Mouse (Mus musculus) liver, adult 2 months (tissue): ENCODE results near the gene Lgr6. TPM values are rescaled to one million over a fixed set of nuclear protein-coding genes. Genes with fewer than 3 reads are reported as not detected.

Experiments used
- DNase-seq: peaks from one replicate; pipeline ENCODE4 v3.0.0-alpha.2; 2011; ENCODE audit warnings: low read depth, low spot score; ENCODE audit errors: extremely low read depth
- H3K27ac ChIP-seq: fragments of 200-500 bp; replicated peaks from 2 replicates; pipeline ENCODE4 v1.5.1; 2012; ENCODE audit warnings: low read depth, mild to moderate bottlenecking, control low read depth, inconsistent platforms, low read length; ENCODE audit not compliant: insufficient read depth
- H3K27me3 ChIP-seq: fragments of 200-500 bp; 2 replicates; pipeline ENCODE4 v1.6.1; 2012; ENCODE audit warnings: mild to moderate bottlenecking, moderate library complexity, low read length, inconsistent platforms; ENCODE audit not compliant: control insufficient read depth, insufficient read depth
- H3K36me3 ChIP-seq: fragments of 200-500 bp; 2 replicates; pipeline ENCODE4 v1.6.1; 2012; ENCODE audit warnings: low read length, inconsistent platforms; ENCODE audit not compliant: control insufficient read depth, insufficient read depth
- H3K4me1 ChIP-seq: fragments of 200-500 bp; 2 replicates; pipeline ENCODE4 v1.6.1; 2011; ENCODE audit warnings: low read length; ENCODE audit not compliant: control insufficient read depth, insufficient read depth
- H3K4me3 ChIP-seq: fragments of 200-500 bp; 2 replicates; pipeline ENCODE4 v1.5.1; 2011; ENCODE audit warnings: low read depth, mild to moderate bottlenecking, control low read depth, low read length, moderate library complexity; ENCODE audit not compliant: insufficient read depth
- H3K79me2 ChIP-seq: fragments of 200-500 bp; 2 replicates; pipeline ENCODE4 v1.6.1; 2012; ENCODE audit warnings: inconsistent platforms, mild to moderate bottlenecking, low read length, moderate library complexity; ENCODE audit not compliant: control insufficient read depth, insufficient read depth
- H3K9ac ChIP-seq: fragments of 200-500 bp; 2 replicates; pipeline ENCODE4 v1.6.1; 2012; ENCODE audit warnings: low read depth, mild to moderate bottlenecking, control low read depth, inconsistent platforms, low read length
- CTCF ChIP-seq: fragments of 200-500 bp; IDR thresholded peaks from 2 replicates; pipeline ENCODE4 v1.5.1; 2011; ENCODE audit warnings: low read depth, low read length, control low read depth
- POLR2A ChIP-seq: fragments of 200-500 bp; IDR thresholded peaks from 2 replicates; pipeline ENCODE4 v1.6.1; 2011; ENCODE audit warnings: low read length, control low read depth; ENCODE audit not compliant: insufficient read depth; ENCODE audit errors: extremely low read depth
- WGBS: fragments of 180-500 bp; shearing (Covaris S2); methylation state at CpG from one replicate; pipeline ENCODE4 v1.1.7; 2018; 5-methylcytosine and 5-hydroxymethylcytosine counted together
- polyA plus RNA-seq: library from polyadenylated mRNA; depleted of rRNA; stranded (reverse); fragments of >200 nt; gene quantifications from 2 replicates; pipeline ENCODE4 v1.2.3, GENCODE M21; 2012
- total RNA-seq: library from RNA; depleted of rRNA; stranded (reverse); fragments of >200 nt; gene quantifications from 2 replicates; pipeline ENCODE4 v1.2.3, GENCODE M21; 2014

Gene Lgr6
- total and polyA plus RNA-seq, 2 experiments: under 0.01 TPM; not detected in 1

DNA sequence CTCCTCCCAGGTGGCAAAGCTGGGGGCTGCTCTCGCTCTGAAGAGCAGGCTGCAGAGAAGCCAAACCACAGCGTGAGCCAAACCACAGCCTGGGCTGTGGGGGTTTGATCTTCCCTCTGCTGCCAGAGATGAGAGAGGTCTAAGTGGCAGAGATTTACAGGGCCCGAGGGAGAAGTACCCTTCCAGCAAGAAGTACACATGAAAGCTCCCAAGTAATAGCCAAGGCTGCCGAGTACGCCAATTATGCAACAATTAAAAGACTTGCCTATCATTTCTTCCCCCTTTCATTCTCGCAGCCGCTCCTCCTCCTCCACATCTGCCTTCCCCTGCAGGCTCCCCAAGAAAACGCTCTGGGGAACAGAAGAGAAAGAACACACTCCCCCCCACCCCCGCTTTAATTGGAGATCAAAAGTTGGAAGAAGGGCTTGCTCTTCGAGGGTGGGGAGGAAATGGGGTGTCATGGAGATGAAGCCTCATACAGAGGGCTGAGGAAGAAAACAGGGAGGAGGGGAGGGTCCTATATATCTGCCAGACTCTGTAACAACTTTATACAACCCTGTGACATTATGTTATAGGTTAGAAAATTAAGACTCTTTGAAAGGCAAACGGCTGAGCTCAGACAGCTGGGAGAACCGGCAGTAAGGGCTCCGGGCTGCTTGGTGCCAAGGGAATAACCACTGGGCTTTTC is 85.8 kb downstream of the Lgr6 start:
- H3K4me1 ChIP-seq: no peaks in the 10 kb centered on the region
- no peak overlapping the region for H3K9ac ChIP-seq
- WGBS: 62% methylated on average over 13 of the region's 13 CpGs
- H3K79me2 ChIP-seq: no peaks in the 10 kb centered on the region
- H3K4me3 ChIP-seq: no peak overlapping the region
- no peak for TF ChIP-seq CTCF
- TF ChIP-seq POLR2A: no peak
- no peaks in the 10 kb centered on the region for H3K36me3 ChIP-seq
- DNase-seq: no peak
- no peaks in the 10 kb centered on the region for H3K27me3 ChIP-seq
- H3K27ac ChIP-seq: no peak overlapping the region

- Histone ChIP-seq H3K36me3 (no peaks in the 10 kb centered on the region), H3K27ac (no peak overlapping the region), H3K27me3 (no peaks in the 10 kb centered on the region), H3K4me1 (no peaks in the 10 kb centered on the region), H3K4me3 (no peak overlapping the region), H3K79me2 (no peaks in the 10 kb centered on the region), H3K9ac (no peak overlapping the region)
- WGBS: 88% methylated on average over 2 of the region's 2 CpGs
- DNase-seq: no peak
- TF ChIP-seq CTCF (no peak), POLR2A (no peak)
Observed at GRCm38 (mm10) chr1:135017656-135018015, 87.4 kb downstream of the Lgr6 start.

- Histone ChIP-seq H3K79me2 (no peaks in the 10 kb centered on the region), H3K36me3 (no peaks in the 10 kb centered on the region), H3K27me3 (no peaks in the 10 kb centered on the region), H3K4me3 (no peak overlapping the region), H3K9ac (no peak overlapping the region), H3K4me1 (no peaks in the 10 kb centered on the region), H3K27ac (no peak overlapping the region)
- no peak for DNase-seq
- WGBS: 72% methylated on average over 10 of the region's 10 CpGs
- no peak for TF ChIP-seq POLR2A
- no peak for TF ChIP-seq CTCF
Observed at GRCm38 (mm10) chr1:135016907-135017655, 88.0 kb downstream of the Lgr6 start.

DNA sequence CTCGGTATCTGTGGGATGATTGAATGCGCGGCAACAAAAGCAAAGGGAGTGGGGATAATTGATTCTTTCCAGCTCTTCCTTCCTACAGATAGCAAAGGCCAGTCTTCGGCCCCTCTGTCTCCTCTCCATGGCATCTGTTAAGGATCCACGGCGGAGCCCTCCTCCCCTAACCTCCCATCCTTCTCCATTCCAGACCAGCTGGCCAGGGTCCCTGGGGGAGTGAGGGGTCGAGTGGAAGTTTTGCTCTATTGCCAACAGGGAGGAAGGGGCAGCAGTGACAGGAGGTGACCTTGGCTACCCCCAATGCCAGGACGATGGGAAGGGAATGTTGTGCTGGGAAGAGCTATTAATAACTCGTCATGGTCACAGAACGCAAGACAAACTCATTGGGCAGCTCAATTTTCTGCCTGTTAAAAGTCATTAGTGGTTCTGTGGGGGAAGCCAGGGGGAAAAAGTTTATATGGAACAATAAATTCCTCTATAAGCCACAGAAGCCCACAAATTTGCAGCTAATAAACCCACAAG is 90.1 kb downstream of the Lgr6 start:
- no peak overlapping the region for H3K4me3 ChIP-seq
- 62% methylated on average over 10 of the region's 10 CpGs for WGBS
- TF ChIP-seq POLR2A: no peak
- no peak for TF ChIP-seq CTCF
- no peak overlapping the region for H3K27ac ChIP-seq
- H3K27me3 ChIP-seq: no peaks in the 10 kb centered on the region
- H3K9ac ChIP-seq: no peak overlapping the region
- H3K4me1 ChIP-seq: no peaks in the 10 kb centered on the region
- DNase-seq: no peak
- no peaks in the 10 kb centered on the region for H3K79me2 ChIP-seq
- H3K36me3 ChIP-seq: no peaks in the 10 kb centered on the region

DNA sequence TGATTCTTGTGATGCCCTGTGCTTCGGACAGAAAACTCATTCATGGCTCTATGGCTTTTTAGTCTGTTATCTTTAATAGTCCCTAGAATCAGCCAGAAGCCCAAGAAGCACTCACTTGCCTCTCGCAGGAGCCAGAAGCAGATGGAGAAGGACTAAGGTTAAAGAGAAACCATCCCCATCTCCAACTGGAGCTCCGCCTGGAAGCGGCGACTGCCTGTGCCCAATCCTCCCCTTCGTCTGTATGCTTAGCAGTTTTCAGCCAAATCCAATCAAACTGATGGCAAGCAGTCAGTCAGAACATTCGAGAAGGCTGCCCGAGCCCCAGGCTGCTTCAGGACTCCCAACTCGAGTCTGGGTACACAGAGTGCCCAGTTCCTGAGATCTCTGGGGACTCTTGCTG is 92.6 kb downstream of the Lgr6 start:
- Histone ChIP-seq H3K4me1 (no peaks in the 10 kb centered on the region), H3K27me3 (no peaks in the 10 kb centered on the region), H3K27ac (no peak overlapping the region), H3K9ac (no peak overlapping the region), H3K36me3 (no peaks in the 10 kb centered on the region), H3K79me2 (no peaks in the 10 kb centered on the region), H3K4me3 (no peak overlapping the region)
- TF ChIP-seq CTCF: no peak
- TF ChIP-seq POLR2A: no peak
- DNase-seq: no peak
- 82% methylated on average over 9 of the region's 9 CpGs for WGBS

DNA sequence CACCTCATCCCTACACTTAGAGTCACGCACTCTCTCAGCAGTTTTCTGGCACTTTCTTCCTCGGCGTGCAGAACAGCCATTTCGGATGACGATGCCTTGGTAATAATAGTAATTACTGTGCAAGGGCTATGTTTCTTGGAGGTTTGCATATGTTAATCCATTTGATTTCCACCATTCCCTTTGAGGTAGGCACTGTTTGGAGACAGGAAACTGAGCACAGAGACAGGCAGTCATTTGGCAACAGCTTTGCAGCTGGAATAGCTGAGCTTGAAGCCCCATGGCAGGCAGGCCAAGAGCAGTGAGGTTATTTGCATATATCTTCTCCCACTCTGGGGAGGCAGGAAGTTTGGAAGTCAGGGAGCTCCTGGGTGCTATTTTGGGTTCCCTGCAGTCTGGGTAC is 93.2 kb downstream of the Lgr6 start:
- Histone ChIP-seq H3K4me1 (no peaks in the 10 kb centered on the region), H3K27ac (no peak overlapping the region), H3K9ac (no peak overlapping the region), H3K27me3 (no peaks in the 10 kb centered on the region), H3K79me2 (no peaks in the 10 kb centered on the region), H3K36me3 (no peaks in the 10 kb centered on the region), H3K4me3 (no peak overlapping the region)
- DNase-seq: no peak
- no peak for TF ChIP-seq CTCF
- TF ChIP-seq POLR2A: no peak
- WGBS: 95% methylated on average over 5 of the region's 5 CpGs
